Mouse (Mus musculus) forebrain, embryonic 15.5 days (tissue): ENCODE results near the gene Apopt1. TPM values are rescaled to one million over a fixed set of nuclear protein-coding genes. Genes with fewer than 3 reads are reported as not detected.

ENCODE experiments used
- ATAC-seq: fragments of 200-750 bp; cut with Nextera tagmentation; replicated peaks from 2 replicates; pipeline ENCODE4 v1.8.0; 2017; ENCODE audit warnings: mild to moderate bottlenecking, moderate TSS enrichment, moderate library complexity
- H3K27ac ChIP-seq: fragments of 300-500 bp; sonication (generic); replicated peaks from 2 replicates; pipeline ENCODE4 v1.5.1; 2015; ENCODE audit warnings: mild to moderate bottlenecking, inconsistent platforms
- H3K27me3 ChIP-seq: fragments of 300-500 bp; sonication (generic); 2 replicates; pipeline ENCODE4 v1.6.1; 2015; ENCODE audit warnings: inconsistent platforms
- H3K36me3 ChIP-seq: fragments of 300-500 bp; sonication (generic); 2 replicates; pipeline ENCODE4 v1.6.1; 2015; ENCODE audit warnings: mild to moderate bottlenecking, inconsistent platforms
- H3K4me1 ChIP-seq: fragments of 300-500 bp; sonication (generic); 2 replicates; pipeline ENCODE4 v1.6.1; 2015; ENCODE audit warnings: inconsistent platforms
- H3K4me2 ChIP-seq: fragments of 300-500 bp; sonication (generic); replicated peaks from 2 replicates; pipeline ENCODE4 v1.6.1; 2015; ENCODE audit warnings: mild to moderate bottlenecking, inconsistent platforms
- H3K4me3 ChIP-seq: fragments of 300-500 bp; sonication (generic); 2 replicates; pipeline ENCODE4 v1.5.1; 2015; ENCODE audit warnings: mild to moderate bottlenecking, inconsistent platforms
- H3K9ac ChIP-seq: fragments of 300-500 bp; sonication (generic); replicated peaks from 2 replicates; pipeline ENCODE4 v1.6.1; 2015; ENCODE audit warnings: mild to moderate bottlenecking, inconsistent platforms
- H3K9me3 ChIP-seq: fragments of 300-500 bp; sonication (generic); 2 replicates; pipeline ENCODE4 v1.6.1; 2016; ENCODE audit warnings: inconsistent platforms
- WGBS: fragments of 180-500 bp; shearing (Covaris S2); methylation state at CpG from one replicate; pipeline ENCODE4 v1.1.7; 2015; ENCODE audit warnings: mixed read lengths; 5-methylcytosine and 5-hydroxymethylcytosine counted together
- polyA plus RNA-seq: library from polyadenylated mRNA; unstranded; fragments of >200 nt; fragmentation: Nextera tagmentation; extraction: Ambion mirVana; gene quantifications from 2 replicates; pipeline ENCODE4 v1.2.1, GENCODE M21; 2015

Apopt1 gene
- polyA plus RNA-seq: 48.2 and 48.7 TPM in 2 replicates

GRCm38 (mm10) chr12:111713004-111713651 is at the start of gene Apopt1, which contains the start of gene Bag5:
Gene Apopt1 (plus strand): TSS chr12:111713261.
Gene Bag5 (minus strand): TSS chr12:111713257.
- Histone ChIP-seq H3K4me1 (peaks cover 30% of the 10 kb centered on the region), H3K27me3 (no peaks in the 10 kb centered on the region), H3K4me3 (peak within 1 kb of the TSS; percentile 71), H3K36me3 (peaks cover 29% of the 10 kb centered on the region), H3K9ac (peak within 1 kb of the TSS; percentile 91), H3K27ac (peak within 1 kb of the TSS; percentile 87), H3K9me3 (no peaks in the 10 kb centered on the region), H3K4me2 (peak within 1 kb of the TSS; percentile 65)
- ATAC-seq: peak; percentile 97
- under 1% methylated on average over 77 of the region's 86 CpGs for WGBS

- 0 out of 2 replicates have a peak, but pooled peaks cover 13% of the 10 kb centered on the region for H3K36me3 ChIP-seq
- H3K4me3 ChIP-seq: no peak overlapping the region
- WGBS: 52% methylated on average over 6 of the region's 6 CpGs
- H3K4me1 ChIP-seq: peaks cover 8% of the 10 kb centered on the region
- no peak overlapping the region for H3K4me2 ChIP-seq
- H3K9ac ChIP-seq: no peak overlapping the region
- no peaks in the 10 kb centered on the region for H3K27me3 ChIP-seq
- H3K27ac ChIP-seq: no peak overlapping the region
- no peaks in the 10 kb centered on the region for H3K9me3 ChIP-seq
- no peak for ATAC-seq
These were observed 48.9 kb upstream of the Apopt1 start for GRCm38 (mm10) chr12:111664144-111664634.

DNA sequence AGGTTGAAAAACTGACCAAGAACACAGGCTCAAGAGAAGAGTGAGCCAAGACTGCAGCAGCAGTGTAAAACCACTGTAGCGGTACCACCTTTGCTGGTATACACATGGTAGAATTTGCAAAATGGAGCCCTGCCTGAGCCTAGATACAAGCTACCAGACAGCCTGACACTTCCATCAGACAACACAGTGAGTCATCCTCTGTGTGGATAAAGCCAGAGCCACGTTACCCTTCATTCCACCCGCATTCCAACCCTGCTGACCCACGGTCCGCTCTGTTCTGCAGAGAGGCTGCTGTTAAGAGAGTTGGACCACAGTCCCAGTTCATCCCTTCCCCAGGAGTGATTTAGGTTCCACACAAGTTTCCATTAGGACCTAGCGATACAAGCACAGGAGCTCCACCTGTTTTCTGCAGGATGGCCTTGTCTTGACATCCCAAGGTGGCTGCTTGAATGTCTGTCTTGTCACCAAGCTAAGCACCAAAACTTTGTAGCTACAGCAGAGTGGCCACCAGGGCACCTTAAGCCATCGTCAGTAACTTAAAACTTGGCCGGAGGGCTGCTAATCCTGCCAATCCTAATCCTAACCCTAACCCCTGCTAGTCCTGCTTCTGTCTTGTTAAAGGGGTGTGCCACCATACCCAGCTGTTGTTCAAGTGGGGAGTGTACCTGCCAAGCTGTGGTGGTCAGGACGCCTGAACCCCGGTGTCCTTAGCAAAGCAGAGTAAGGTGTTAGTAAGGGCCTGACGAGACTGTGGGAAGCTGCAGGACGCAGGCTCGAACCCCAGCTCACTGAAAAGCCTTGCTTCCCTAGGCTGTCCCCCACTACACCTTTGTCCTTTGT is 47.8 kb upstream of the Apopt1 start:
- H3K36me3 ChIP-seq: peaks cover 12% of the 10 kb centered on the region; the same call in 1 of the 2 replicates
- WGBS: 82% methylated on average over 13 of the region's 13 CpGs
- no peak for ATAC-seq
- H3K4me2 ChIP-seq: no peak overlapping the region
- peaks cover 19% of the 10 kb centered on the region for H3K4me1 ChIP-seq
- H3K9ac ChIP-seq: no peak overlapping the region
- H3K9me3 ChIP-seq: no peaks in the 10 kb centered on the region
- H3K27ac ChIP-seq: no peak overlapping the region
- no peak overlapping the region for H3K4me3 ChIP-seq
- no peaks in the 10 kb centered on the region for H3K27me3 ChIP-seq

GRCm38 (mm10) chr12:111666380-111666779 is 46.7 kb upstream of the Apopt1 start:
- Histone ChIP-seq H3K27me3 (no peaks in the 10 kb centered on the region), H3K4me3 (no peak overlapping the region), H3K27ac (no peak overlapping the region), H3K4me2 (no peak overlapping the region), H3K9me3 (no peaks in the 10 kb centered on the region), H3K4me1 (peaks cover 28% of the 10 kb centered on the region), H3K9ac (no peak overlapping the region), H3K36me3 (peaks cover 13% of the 10 kb centered on the region; the same call in 1 of the 2 replicates)
- 82% methylated on average over 13 of the region's 13 CpGs for WGBS
- no peak for ATAC-seq

- peaks cover 31% of the 10 kb centered on the region for H3K4me1 ChIP-seq
- 93% methylated on average over 5 of the region's 5 CpGs for WGBS
- no peak overlapping the region for H3K27ac ChIP-seq
- H3K9ac ChIP-seq: no peak overlapping the region
- H3K4me2 ChIP-seq: no peak overlapping the region
- ATAC-seq: no peak
- H3K36me3 ChIP-seq: peaks cover 13% of the 10 kb centered on the region; the same call in 1 of the 2 replicates
- H3K9me3 ChIP-seq: no peaks in the 10 kb centered on the region
- no peaks in the 10 kb centered on the region for H3K27me3 ChIP-seq
- no peak overlapping the region for H3K4me3 ChIP-seq
These were observed 45.6 kb upstream of the Apopt1 start for GRCm38 (mm10) chr12:111667421-111667820.

DNA sequence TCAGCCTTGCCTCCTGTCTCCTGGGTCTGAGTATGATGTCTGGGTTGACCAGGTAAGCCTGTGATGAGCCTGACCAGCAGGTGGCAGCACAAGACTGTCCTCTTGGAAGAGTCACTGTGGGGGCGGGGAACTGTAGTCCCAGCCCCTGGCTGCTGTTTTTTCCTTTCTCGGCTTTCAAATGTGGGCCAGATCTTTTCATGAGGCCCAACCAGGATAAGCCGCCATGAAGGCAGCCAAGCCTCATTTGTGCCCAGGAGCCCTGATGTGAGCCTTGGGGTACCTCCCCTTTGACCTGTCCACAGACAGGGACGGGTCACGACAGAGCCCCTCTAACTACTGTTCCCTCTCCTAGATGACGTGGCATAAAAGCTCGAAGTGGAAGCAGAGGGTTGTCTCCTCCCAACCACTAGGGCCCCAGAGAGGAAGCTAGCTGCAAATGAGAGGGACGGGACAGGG is 44.6 kb upstream of the Apopt1 start:
- Histone ChIP-seq H3K27me3 (no peaks in the 10 kb centered on the region), H3K9me3 (no peaks in the 10 kb centered on the region), H3K36me3 (peaks cover 13% of the 10 kb centered on the region; the same call in 1 of the 2 replicates), H3K9ac (peak overlapping the region; percentile 96; the same call in 1 of the 2 replicates), H3K4me3 (peak overlapping the region; percentile 90; the same call in 1 of the 2 replicates), H3K4me2 (peak overlapping the region; percentile 71), H3K27ac (peak overlapping the region; percentile 91), H3K4me1 (peaks cover 37% of the 10 kb centered on the region)
- 2% methylated on average over 8 of the region's 8 CpGs for WGBS
- peak; percentile 47 for ATAC-seq

DNA sequence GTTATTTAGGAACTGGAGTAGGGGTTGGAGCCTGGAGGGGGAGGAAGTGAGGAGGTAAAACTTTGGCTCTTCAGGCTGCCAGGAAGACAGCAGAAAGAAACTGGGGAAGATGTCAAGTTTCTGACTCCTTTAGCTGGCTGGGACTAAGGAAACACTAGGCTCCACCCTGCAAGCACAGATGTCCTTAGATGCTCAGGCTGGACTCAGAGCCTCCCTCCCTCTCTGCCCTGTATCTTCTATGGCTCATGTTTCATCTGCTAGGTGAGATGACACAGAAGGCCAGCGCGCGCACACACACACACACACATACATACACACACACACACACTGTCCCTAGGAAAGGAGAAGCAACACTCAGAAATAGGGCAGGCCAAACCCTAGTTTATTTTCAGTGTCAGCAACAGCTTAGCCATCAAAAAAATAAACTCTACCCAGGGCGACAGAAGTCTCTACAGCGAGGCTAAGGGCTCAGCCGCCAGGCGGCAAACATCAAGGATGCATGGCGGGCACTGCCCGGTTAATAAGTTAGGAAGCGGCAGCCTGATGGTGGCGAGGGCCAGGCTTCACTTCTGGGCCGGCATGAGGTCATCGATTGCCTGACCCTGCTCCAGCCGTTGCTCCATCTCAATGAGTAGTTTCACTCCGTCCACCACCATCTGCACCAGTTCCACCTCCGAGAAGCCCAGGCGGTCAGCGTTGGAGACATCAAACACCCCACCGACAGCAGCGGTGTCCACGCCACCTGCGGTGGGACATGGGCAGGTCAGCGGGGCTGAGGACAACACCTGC is 43.9 kb upstream of the Apopt1 start:
- Histone ChIP-seq H3K9ac (peak overlapping the region; percentile 96), H3K27me3 (no peaks in the 10 kb centered on the region), H3K36me3 (peaks cover 13% of the 10 kb centered on the region; the same call in 1 of the 2 replicates), H3K4me3 (peak overlapping the region; percentile 90), H3K27ac (peak overlapping the region; percentile 91), H3K4me1 (peaks cover 37% of the 10 kb centered on the region), H3K9me3 (no peaks in the 10 kb centered on the region), H3K4me2 (peak overlapping the region; percentile 71)
- WGBS: 50% methylated on average over 23 of the region's 23 CpGs
- no peak for ATAC-seq

GRCm38 (mm10) chr12:111669961-111670360 is 43.1 kb upstream of the Apopt1 start:
- Histone ChIP-seq H3K4me3 (peak overlapping the region; percentile 90), H3K9ac (peak overlapping the region; percentile 96), H3K9me3 (no peaks in the 10 kb centered on the region), H3K36me3 (peaks cover 11% of the 10 kb centered on the region; the same call in 1 of the 2 replicates), H3K27ac (peak overlapping the region; percentile 91), H3K27me3 (no peaks in the 10 kb centered on the region), H3K4me1 (peaks cover 37% of the 10 kb centered on the region), H3K4me2 (peak overlapping the region; percentile 71)
- WGBS: 34% methylated on average over 8 of the region's 8 CpGs
- ATAC-seq: no peak

GRCm38 (mm10) chr12:111670371-111670971 is 42.6 kb upstream of the Apopt1 start:
- H3K27me3 ChIP-seq: no peaks in the 10 kb centered on the region
- H3K9ac ChIP-seq: peak overlapping the region; percentile 96
- 1% methylated on average over 28 of the region's 29 CpGs for WGBS
- peak overlapping the region; percentile 91 for H3K27ac ChIP-seq
- H3K4me2 ChIP-seq: peak overlapping the region; percentile 71
- peaks cover 37% of the 10 kb centered on the region for H3K4me1 ChIP-seq
- no peaks in the 10 kb centered on the region for H3K9me3 ChIP-seq
- H3K4me3 ChIP-seq: peak overlapping the region; percentile 90
- no peak for ATAC-seq
- H3K36me3 ChIP-seq: peaks cover 11% of the 10 kb centered on the region; the same call in 1 of the 2 replicates

DNA sequence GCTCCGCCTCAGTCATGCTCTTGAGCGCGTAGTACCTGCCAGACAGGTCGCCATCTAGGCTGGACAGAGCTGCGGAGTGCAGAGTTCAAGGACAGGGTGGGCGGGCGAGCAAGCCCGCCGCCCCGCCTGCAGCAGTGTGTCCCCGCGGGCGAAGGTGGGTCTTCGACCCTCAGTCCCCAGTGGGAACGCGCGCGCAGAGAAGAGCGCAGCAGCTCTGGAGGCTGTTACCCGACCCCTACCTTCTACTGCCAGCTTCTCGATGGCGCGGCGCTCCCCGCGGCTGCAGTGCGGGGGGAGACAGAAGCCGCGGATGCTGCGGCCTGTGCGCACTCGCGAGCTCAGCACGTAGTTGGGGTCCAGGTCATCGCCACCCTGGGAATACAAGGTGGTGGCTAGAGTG is 42.1 kb upstream of the Apopt1 start:
- H3K4me3 ChIP-seq: peak overlapping the region; percentile 90
- peak; percentile 7 for ATAC-seq
- peak overlapping the region; percentile 96 for H3K9ac ChIP-seq
- H3K4me1 ChIP-seq: peaks cover 37% of the 10 kb centered on the region
- WGBS: under 1% methylated on average over 35 of the region's 35 CpGs
- H3K27ac ChIP-seq: peak overlapping the region; percentile 91
- H3K36me3 ChIP-seq: peaks cover 11% of the 10 kb centered on the region; the same call in 1 of the 2 replicates
- H3K9me3 ChIP-seq: no peaks in the 10 kb centered on the region
- no peaks in the 10 kb centered on the region for H3K27me3 ChIP-seq
- peak overlapping the region; percentile 71 for H3K4me2 ChIP-seq

GRCm38 (mm10) chr12:111671431-111671902 is 41.6 kb upstream of the Apopt1 start:
- under 1% methylated on average over 34 of the region's 34 CpGs for WGBS
- peaks cover 37% of the 10 kb centered on the region for H3K4me1 ChIP-seq

More at GRCm38 (mm10) chr12:111671431-111671902, 41.6 kb upstream of the Apopt1 start:
- Histone ChIP-seq H3K9ac (peak overlapping the region; percentile 96), H3K36me3 (peaks cover 11% of the 10 kb centered on the region; the same call in 1 of the 2 replicates), H3K27ac (peak overlapping the region; percentile 91), H3K9me3 (no peaks in the 10 kb centered on the region), H3K4me3 (peak overlapping the region; percentile 90), H3K4me2 (peak overlapping the region; percentile 71), H3K27me3 (no peaks in the 10 kb centered on the region)
- ATAC-seq: peak; percentile 57
